Mouse (Mus musculus) brain, embryonic 14.5 days (tissue): ENCODE measurements around the gene Kcnd2.

Experiments
- CTCF ChIP-seq: fragments of 200-500 bp; IDR thresholded peaks from 2 replicates; pipeline ENCODE4 v1.5.1; 2012; ENCODE audit warnings: inconsistent platforms, mild to moderate bottlenecking, moderate library complexity, borderline replicate concordance; ENCODE audit not compliant: insufficient read depth, insufficient read length; ENCODE audit errors: extremely low read depth
- POLR2A ChIP-seq: fragments of 200-500 bp; IDR thresholded peaks from 2 replicates; pipeline ENCODE4 v1.6.1; 2012; ENCODE audit warnings: mild to moderate bottlenecking, inconsistent platforms, borderline replicate concordance; ENCODE audit not compliant: poor library complexity, insufficient read depth, insufficient read length, severe bottlenecking; ENCODE audit errors: extremely low read depth

GRCm38 (mm10) chr6:21534820-21535219 lies 319.5 kb downstream of the Kcnd2 start:
- TF ChIP-seq CTCF (peak; percentile 63; the same call in 1 of the 2 replicates), POLR2A (no peak)
